8 mouse cellular contexts compared by ENCODE assay signal in genomic region chr4:152435255-152435654, GRCm38 (mm10). TPM values are rescaled to one million over a fixed set of nuclear protein-coding genes. Genes with fewer than 3 reads are reported as not detected.
DNase-seq lines count a peak whose midpoint lies in the region; ATAC-seq and TF ChIP-seq lines count a peak whose summit lies in the region.

No protein-coding gene starts in this region.

- no peaks in the 10 kb centered on the region for H3K36me3 ChIP-seq in hindbrain, embryonic 15.5 days

- peak; percentile 70 for TF ChIP-seq CTCF in left cerebral cortex, adult 2 months (IDR thresholded peaks at IDR 0.05)

- H3K27me3 ChIP-seq in hindbrain, embryonic 15.5 days = no peaks in the 10 kb centered on the region; the same call in 1 of the 2 replicates

- peak; percentile 73 for DNase-seq in ZHBTc4 (ENCODE audit: low read depth, low spot score)
- DNase-seq in cerebellum, postnatal 10 days = peak; percentile 94 to 97
- peak; percentile 73 to 75 for DNase-seq in frontal cortex, postnatal 25 days (ENCODE audit: low spot score in 2 of 2)
- peak; percentile 73 to 87 for DNase-seq in left cerebral cortex, adult 2 months (ENCODE audit: extremely low spot score in 1 of 2, low spot score in 2 of 2)
- DNase-seq in right cerebral cortex, postnatal 14 days = peak; percentile 89
- no peak for DNase-seq in c-Kit-positive CD71-positive TER-119-positive erythroid progenitor cells, embryonic 14.5 days (ENCODE audit: low spot score)

- H3K9ac ChIP-seq in hindbrain, embryonic 15.5 days = peak overlapping the region; percentile 41

- H3K4me1 ChIP-seq in hindbrain, embryonic 15.5 days (replicated peaks) = peaks cover 6% of the 10 kb centered on the region

- ATAC-seq in hindbrain, embryonic 15.5 days (ENCODE audit: low FRiP score, low read depth) = peak; percentile 49
- peak; percentile 58 for ATAC-seq in megakaryocyte-erythroid progenitor cell, adult 5-6 weeks (replicated peaks; ENCODE audit: low FRiP score, low TSS enrichment, poor library complexity, severe bottlenecking)

- no peaks in the 10 kb centered on the region for H3K9me3 ChIP-seq in hindbrain, embryonic 15.5 days

- peak overlapping the region; percentile 67 for H3K27ac ChIP-seq in hindbrain, embryonic 15.5 days (replicated peaks)
- peak overlapping the region; percentile 55; the same call in 1 of the 2 replicates for H3K27ac ChIP-seq in left cerebral cortex, adult 2 months

- 12% methylated on average over 10 of the region's 10 CpGs for WGBS in hindbrain, embryonic 15.5 days

- intact Hi-C loops in left cerebral cortex, adult 2 months (cut with DNase I) = loop anchor here (2.0 to 5.0 kb wide), 3 partner anchors 57 to 262 kb away; no protein-coding TSS in a partner anchor

- H3K4me3 ChIP-seq in hindbrain, embryonic 15.5 days = peak overlapping the region; percentile 28
- peak overlapping the region; percentile 29; the same call in 1 of the 2 replicates for H3K4me3 ChIP-seq in left cerebral cortex, adult 2 months

- H3K4me2 ChIP-seq in hindbrain, embryonic 15.5 days = peak overlapping the region; percentile 63

RNA-seq across cellular contexts. Expression of gene Nphp4, which starts 41.3 kb away (rescaled TPM):
- 6.1 and 6.2 TPM in 2 replicates for polyA plus RNA-seq in hindbrain, embryonic 15.5 days (2015; fragmentation: Nextera tagmentation; extraction: Ambion mirVana)
- 10 to 100 TPM; 22.8 to 24.9 TPM for total RNA-seq in left cerebral cortex, adult 2 months (2021)
- total RNA-seq in megakaryocyte-erythroid progenitor cell, adult 5-6 weeks (2014; fragmentation: Nextera tagmentation) = 0.61 TPM in 1 of 2 replicates, not detected in the other
- 0.19 TPM in 1 of 2 replicates, not detected in the other for total RNA-seq in megakaryocyte-erythroid progenitor cell, adult 5-6 weeks (2017)

RNA-seq across cellular contexts. Expression of gene Kcnab2, which starts 42.4 kb away (rescaled TPM):
- polyA plus RNA-seq in hindbrain, embryonic 15.5 days (2015; fragmentation: Nextera tagmentation; extraction: Ambion mirVana) = 30.8 and 34.5 TPM in 2 replicates
- 100 to 1,000 TPM; 375 to 385 TPM for total RNA-seq in left cerebral cortex, adult 2 months (2021)
- total RNA-seq in megakaryocyte-erythroid progenitor cell, adult 5-6 weeks (2014; fragmentation: Nextera tagmentation) = 42.5 and 57.5 TPM in 2 replicates
- total RNA-seq in megakaryocyte-erythroid progenitor cell, adult 5-6 weeks (2017) = 59.7 and 75.3 TPM in 2 replicates

Comparison
In these comparisons a context has a peak if more than half of its experiments do, and no peak if none do; other contexts are left out.
1. RNA of gene Nphp4, which starts 41.3 kb away (total RNA-seq): 22.8 to 24.9 TPM in left cerebral cortex, adult 2 months; 0.19 to 0.61 TPM in megakaryocyte-erythroid progenitor cell, adult 5-6 weeks; every median in the first group is over 10 times any median in the second.
2. RNA of gene Kcnab2, which starts 42.4 kb away (total RNA-seq): 375 to 385 TPM in left cerebral cortex, adult 2 months; 42.5 to 75.3 TPM in megakaryocyte-erythroid progenitor cell, adult 5-6 weeks; every median in the first group is over 4 times any median in the second.